Mouse (Mus musculus) erythroblast, embryonic 14.5 days (primary cell): Measurements from ENCODE around the gene Methig1.

Experiments
- GATA1 ChIP-seq: IDR thresholded peaks from 2 replicates; pipeline ENCODE4 v1.6.1; 2012; ENCODE audit warnings: low read length, inconsistent platforms, mixed read lengths
- TAL1 ChIP-seq: IDR thresholded peaks from 3 replicates; pipeline ENCODE4 v1.6.1; 2012; ENCODE audit warnings: low read length, inconsistent platforms, mixed read lengths

GRCm38 (mm10) chr15:100364242-100364641 is 11.3 kb downstream of the Methig1 start, which contains the start of gene Higd1c:
- TF ChIP-seq TAL1 (no peak), GATA1 (no peak)
